Mouse (Mus musculus) heart, adult 2 months (tissue): ENCODE results near the gene Duoxa2.

Experiments used
- CTCF ChIP-seq: fragments of 200-600 bp; IDR thresholded peaks from 2 replicates; pipeline ENCODE4 v1.8.1; 2022; ENCODE audit warnings: antibody characterized with exemption, mild to moderate bottlenecking, moderate library complexity
- POLR2A ChIP-seq: fragments of 200-500 bp; IDR thresholded peaks from 2 replicates; pipeline ENCODE4 v1.6.1; 2011; ENCODE audit warnings: mild to moderate bottlenecking, low read depth, low read length, control low read depth; ENCODE audit not compliant: insufficient read depth

DNA sequence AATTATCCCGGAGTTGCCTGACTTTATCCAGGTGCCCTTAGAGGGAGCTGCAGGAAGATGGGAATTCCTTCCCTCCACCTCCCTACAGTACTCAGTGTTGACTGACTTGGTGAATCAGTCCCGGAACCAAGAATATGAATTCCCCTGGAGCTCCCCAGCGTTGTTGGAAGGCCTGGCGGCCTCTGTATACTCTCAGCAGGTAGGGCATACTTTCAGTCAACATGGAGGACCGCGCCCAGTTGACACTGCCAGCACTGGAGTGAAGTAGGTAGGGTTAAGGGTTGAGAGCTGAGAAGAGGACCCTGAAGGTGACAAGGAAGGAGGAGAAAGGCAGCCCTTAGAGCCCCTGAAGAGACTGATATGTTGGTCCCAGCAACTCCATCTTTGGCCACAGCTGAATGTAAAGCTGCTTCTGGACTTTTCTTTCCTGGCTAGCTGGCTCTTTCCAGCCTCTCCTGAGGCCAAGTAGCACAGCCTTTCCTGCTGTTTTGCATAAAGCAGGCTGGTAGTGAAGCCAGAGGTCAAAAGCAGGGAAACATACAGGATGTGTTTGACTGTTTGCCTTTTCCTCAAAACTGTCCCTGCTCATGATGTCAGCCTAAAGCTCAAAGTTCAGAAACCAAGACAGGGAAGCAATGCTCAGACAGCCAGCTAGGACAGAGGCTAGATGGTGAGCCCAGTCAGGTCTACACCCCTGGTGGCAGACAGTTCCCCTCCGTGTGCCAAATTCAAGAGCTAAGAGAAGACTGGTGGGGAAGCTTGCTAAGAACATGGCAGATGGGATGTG is 32.1 kb upstream of the Duoxa2 start:
- TF ChIP-seq CTCF (no peak), POLR2A (no peak)
